Mouse (Mus musculus) heart, postnatal 0 days (tissue): ENCODE results near the gene Foxl1. TPM values are rescaled to one million over a fixed set of nuclear protein-coding genes. Genes with fewer than 3 reads are reported as not detected.

ENCODE experiments used
- ATAC-seq: fragments of 200-750 bp; cut with Nextera tagmentation; 2 replicates; pipeline ENCODE4 v1.8.0; 2017; ENCODE audit warnings: low read depth, moderate number of reproducible peaks, moderate library complexity; ENCODE audit not compliant: insufficient read depth
- DNase-seq: peaks from one replicate; pipeline ENCODE4 v3.0.0-alpha.2; 2016; ENCODE audit warnings: low spot score
- H3K27ac ChIP-seq: fragments of 300-500 bp; sonication (generic); 2 replicates; pipeline ENCODE4 v1.5.1; 2014; ENCODE audit warnings: low read depth, mild to moderate bottlenecking
- H3K27me3 ChIP-seq: fragments of 300-500 bp; sonication (generic); 2 replicates; pipeline ENCODE4 v1.6.1; 2014; ENCODE audit warnings: low read length, mixed read lengths; ENCODE audit not compliant: control insufficient read depth, insufficient read depth
- H3K36me3 ChIP-seq: fragments of 300-500 bp; sonication (generic); replicated peaks from 2 replicates; pipeline ENCODE4 v1.6.1; 2014; ENCODE audit warnings: low read length, mixed read lengths; ENCODE audit not compliant: control insufficient read depth, insufficient read depth
- H3K4me1 ChIP-seq: fragments of 300-500 bp; sonication (generic); 2 replicates; pipeline ENCODE4 v1.6.1; 2014; ENCODE audit warnings: antibody characterized with exemption; ENCODE audit not compliant: control insufficient read depth, insufficient read depth
- H3K4me2 ChIP-seq: fragments of 300-500 bp; sonication (generic); 2 replicates; pipeline ENCODE4 v1.6.1; 2014; ENCODE audit warnings: low read depth, mild to moderate bottlenecking, low read length, moderate library complexity
- H3K4me3 ChIP-seq: fragments of 300-500 bp; sonication (generic); 2 replicates; pipeline ENCODE4 v1.5.1; 2014; ENCODE audit warnings: low read depth, low read length
- H3K9ac ChIP-seq: fragments of 300-500 bp; sonication (generic); replicated peaks from 2 replicates; pipeline ENCODE4 v1.6.1; 2014; ENCODE audit warnings: low read depth, low read length, mixed read lengths
- H3K9me3 ChIP-seq: fragments of 300-500 bp; sonication (generic); replicated peaks from 2 replicates; pipeline ENCODE4 v1.6.1; 2016; ENCODE audit warnings: low read length; ENCODE audit not compliant: control insufficient read depth
- CTCF ChIP-seq: IDR thresholded peaks from 2 replicates; pipeline ENCODE4 v1.5.1; 2016; ENCODE audit warnings: antibody characterized with exemption, control low read depth, low read depth
- EP300 ChIP-seq: IDR thresholded peaks from 2 replicates; pipeline ENCODE4 v1.6.1; 2016; ENCODE audit warnings: antibody characterized with exemption, low read depth
- WGBS: fragments of 180-500 bp; shearing (Covaris S2); extraction: QIAGEN DNeasy Blood & Tissue Kit; methylation state at CpG from one replicate; pipeline ENCODE4 v1.1.7; 2014; 5-methylcytosine and 5-hydroxymethylcytosine counted together
- polyA plus RNA-seq: library from polyadenylated mRNA; unstranded; fragments of >200 nt; fragmentation: Nextera tagmentation; extraction: Ambion mirVana; gene quantifications from 2 replicates; pipeline ENCODE4 v1.2.1, GENCODE M21; 2015
- total RNA-seq: library from RNA; depleted of rRNA; stranded (reverse); fragments of >200 nt; gene quantifications from 2 replicates; pipeline ENCODE4 v1.2.3, GENCODE M21; 2014; ENCODE audit warnings: low replicate concordance

Foxl1 gene
- total and polyA plus RNA-seq, 2 experiments from 2014 or later = 0.16 to 1.9 TPM

- 5% methylated on average over 7 of the region's 7 CpGs for WGBS
- Histone ChIP-seq H3K4me1 (peaks cover 16% of the 10 kb centered on the region; the same call in 1 of the 2 replicates), H3K9me3 (no peaks in the 10 kb centered on the region), H3K4me3 (no peak overlapping the region), H3K9ac (no peak overlapping the region), H3K27ac (no peak overlapping the region), H3K4me2 (no peak overlapping the region), H3K36me3 (no peaks in the 10 kb centered on the region), H3K27me3 (peaks cover 99% of the 10 kb centered on the region)
- ATAC-seq = no peak
- DNase-seq = no peak
- TF ChIP-seq EP300 = no peak
- no peak for TF ChIP-seq CTCF
Measured at GRCm38 (mm10) chr8:121081398-121081797, 46.3 kb upstream of the Foxl1 start.

- Histone ChIP-seq H3K36me3 (no peaks in the 10 kb centered on the region), H3K4me3 (peak overlapping the region; percentile 70), H3K27me3 (peaks cover 99% of the 10 kb centered on the region), H3K4me2 (peak overlapping the region; percentile 98), H3K9me3 (no peaks in the 10 kb centered on the region), H3K27ac (no peak overlapping the region), H3K4me1 (peaks cover 16% of the 10 kb centered on the region; the same call in 1 of the 2 replicates), H3K9ac (no peak overlapping the region)
- 3% methylated on average over 55 of the region's 57 CpGs for WGBS
- no peak for TF ChIP-seq CTCF
- TF ChIP-seq EP300 = no peak
- DNase-seq = no peak
- ATAC-seq = no peak
Measured at GRCm38 (mm10) chr8:121082218-121083092, 45.3 kb upstream of the Foxl1 start.

- DNase-seq (peak; percentile 45), ATAC-seq (peak; percentile 86)
- Histone ChIP-seq H3K4me1 (peaks cover 16% of the 10 kb centered on the region; the same call in 1 of the 2 replicates), H3K4me2 (peak overlapping the region; percentile 98), H3K36me3 (no peaks in the 10 kb centered on the region), H3K9me3 (no peaks in the 10 kb centered on the region), H3K27me3 (peaks cover 99% of the 10 kb centered on the region), H3K9ac (peak overlapping the region; percentile 28; the same call in 1 of the 2 replicates), H3K27ac (no peak overlapping the region), H3K4me3 (peak overlapping the region; percentile 70)
- under 1% methylated on average over 74 of the region's 89 CpGs for WGBS
- TF ChIP-seq CTCF (no peak), EP300 (no peak)
Measured at GRCm38 (mm10) chr8:121083093-121083935, 44.4 kb upstream of the Foxl1 start.

- H3K36me3 ChIP-seq = no peaks in the 10 kb centered on the region
- peaks cover 100% of the 10 kb centered on the region for H3K27me3 ChIP-seq
- H3K9me3 ChIP-seq = no peaks in the 10 kb centered on the region
- no peak for DNase-seq
- ATAC-seq = no peak
- peak overlapping the region; percentile 70 for H3K4me3 ChIP-seq
- TF ChIP-seq CTCF = no peak
- TF ChIP-seq EP300 = no peak
- peak overlapping the region; percentile 98 for H3K4me2 ChIP-seq
- H3K4me1 ChIP-seq = peaks cover 16% of the 10 kb centered on the region; the same call in 1 of the 2 replicates
- WGBS = 4% methylated on average over 11 of the region's 27 CpGs
- H3K27ac ChIP-seq = no peak overlapping the region
- peak overlapping the region; percentile 28; the same call in 1 of the 2 replicates for H3K9ac ChIP-seq
Measured at GRCm38 (mm10) chr8:121083936-121084209, 43.9 kb upstream of the Foxl1 start.

- Histone ChIP-seq H3K4me3 (peak within 1 kb of the TSS; percentile 70), H3K4me2 (peak within 1 kb of the TSS; percentile 98), H3K27ac (no peak within 1 kb of the TSS), H3K27me3 (peaks cover 100% of the 10 kb centered on the region), H3K9ac (peak within 1 kb of the TSS; percentile 28; the same call in 1 of the 2 replicates), H3K9me3 (no peaks in the 10 kb centered on the region), H3K4me1 (peaks cover 16% of the 10 kb centered on the region; the same call in 1 of the 2 replicates), H3K36me3 (no peaks in the 10 kb centered on the region)
- peak; percentile 14; the same call in 1 of the 2 replicates for ATAC-seq
- DNase-seq = no peak
- WGBS = under 1% methylated on average over 53 of the region's 83 CpGs
- TF ChIP-seq EP300 = no peak
- no peak for TF ChIP-seq CTCF
Measured at GRCm38 (mm10) chr8:121084210-121084951, 43.4 kb upstream of the Foxl1 start, which contains the start of gene Foxf1. Gene Foxf1 (plus strand): TSS chr8:121084386.
